Mouse (Mus musculus) NIH3T3 (cell line): ENCODE results near the gene Pot1a.

Source experiments
- DNase-seq: peaks from one replicate; pipeline ENCODE4 v3.0.0-alpha.2; 2012; ENCODE audit warnings: low read depth

The Pot1a gene

DNA sequence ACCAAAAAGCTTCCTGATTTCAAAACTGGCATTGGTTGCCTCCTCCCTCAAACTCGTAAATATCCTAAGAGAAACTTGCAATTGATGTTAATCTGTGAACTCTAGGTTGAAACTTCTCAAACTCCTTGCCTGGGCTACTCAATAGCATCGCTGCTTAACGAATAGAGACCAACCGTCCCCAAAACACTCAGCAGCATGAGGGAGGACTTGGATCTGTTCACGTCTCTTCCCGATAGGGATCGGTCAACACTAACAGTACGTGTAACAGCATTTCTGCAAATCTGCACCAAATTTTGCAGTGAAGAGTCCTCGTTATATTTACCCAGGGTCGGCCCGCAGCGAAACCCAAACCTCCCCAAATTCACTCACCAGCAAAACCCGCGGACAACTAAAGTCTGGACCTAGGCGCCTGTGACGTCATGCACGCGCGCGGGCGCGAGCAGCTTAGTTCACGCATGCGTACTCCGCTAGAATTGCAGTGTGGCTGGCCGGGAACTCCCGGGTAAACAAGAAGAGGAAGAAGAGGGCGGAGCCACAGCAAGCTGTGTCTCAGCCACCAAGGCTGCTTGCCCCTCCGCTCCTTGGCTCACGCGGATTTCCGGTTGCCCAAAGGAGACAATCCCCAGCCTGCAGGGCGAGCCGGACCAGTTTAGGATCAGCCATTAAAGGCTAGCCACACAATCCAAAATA lies at the start of gene Pot1a:
Pot1a (minus strand) TSS at position 441 of the 690 bp plus-strand sequence.
- DNase-seq, result peak; percentile 100

DNA sequence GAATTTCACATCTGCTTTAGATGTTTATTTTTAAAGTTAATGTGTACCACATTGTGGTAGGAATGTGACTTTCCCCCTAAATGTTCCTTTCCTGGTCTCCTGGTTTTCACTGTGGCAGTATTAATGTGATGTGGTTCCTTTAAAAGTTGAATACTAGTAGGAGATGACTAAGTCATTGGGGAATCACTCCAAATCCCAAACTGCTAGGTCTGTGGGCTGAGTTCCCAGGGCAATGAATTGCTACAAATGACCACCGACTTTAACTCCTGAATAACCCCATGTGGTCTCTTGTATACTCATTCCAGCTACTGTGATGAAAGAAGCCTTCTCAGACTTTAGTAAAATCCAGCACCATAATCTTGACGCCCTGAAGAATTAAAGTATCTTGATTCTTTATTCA lies 27.2 kb upstream of the Pot1a start:
- peak; percentile 22 for DNase-seq

GRCm38 (mm10) chr6:25806021-25806420 lies 3.0 kb downstream of the Pot1a start:
- DNase-seq, result no peak

DNA sequence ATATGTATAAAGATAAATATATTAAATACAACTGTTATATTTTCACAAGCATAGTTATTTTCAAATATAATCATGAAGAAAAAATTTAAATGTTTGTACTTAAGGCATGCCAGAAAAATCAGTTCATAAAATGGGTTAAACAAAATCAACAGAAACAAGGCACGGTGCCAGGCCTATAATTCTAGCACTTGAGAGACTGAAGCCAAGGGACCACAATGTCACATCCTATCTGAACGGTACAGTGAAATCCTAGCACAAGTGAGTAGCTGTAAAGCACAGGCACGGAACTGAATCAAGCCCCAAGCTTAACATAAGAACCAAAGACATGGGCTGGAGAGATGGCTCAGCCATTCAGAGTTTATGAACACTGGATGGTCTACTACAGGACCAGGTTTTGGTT lies 6.8 kb downstream of the Pot1a start:
- DNase-seq, result no peak

DNA sequence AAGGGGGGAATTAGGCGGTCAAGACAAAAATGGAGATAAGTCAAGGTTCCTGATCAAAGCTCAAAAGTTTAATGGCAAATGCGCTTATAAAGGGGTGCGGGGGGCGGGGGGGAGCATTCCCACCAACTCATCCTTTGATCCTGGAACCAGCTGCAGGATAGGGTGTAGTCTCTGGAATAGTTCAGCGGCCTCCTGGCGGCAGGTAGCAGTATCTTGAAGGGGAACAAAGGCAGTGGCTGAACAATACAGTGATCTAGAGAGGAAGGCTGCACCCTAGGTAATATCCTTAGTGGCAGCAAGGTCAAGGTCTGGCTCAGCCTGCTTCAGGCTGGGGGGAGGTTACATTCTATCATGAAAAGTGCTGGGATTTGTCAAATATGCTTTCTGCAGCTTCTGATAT lies 7.8 kb downstream of the Pot1a start:
- DNase-seq, result no peak

- no peak for DNase-seq
Observed at GRCm38 (mm10) chr6:25768238-25768637, 40.8 kb downstream of the Pot1a start.

DNA sequence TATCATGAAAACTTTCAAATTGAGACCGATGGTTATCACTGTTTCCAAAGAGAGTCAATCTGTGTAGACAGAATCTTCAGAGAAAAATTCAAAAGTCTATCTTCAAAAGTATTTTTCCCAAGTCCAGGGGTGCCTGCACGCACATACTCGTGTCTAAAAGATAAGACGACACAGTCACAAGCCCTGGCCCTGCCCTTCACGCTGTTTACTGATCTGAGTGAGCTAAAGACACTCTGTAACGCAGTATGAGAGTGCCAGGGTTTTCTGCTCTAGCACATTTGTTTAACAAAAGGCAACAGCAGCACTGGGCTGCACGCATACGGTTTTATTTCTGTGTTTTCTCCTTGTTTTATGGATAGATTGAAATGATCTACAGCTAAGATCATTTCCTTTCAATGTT lies 41.5 kb downstream of the Pot1a start:
- DNase-seq, result no peak

DNA sequence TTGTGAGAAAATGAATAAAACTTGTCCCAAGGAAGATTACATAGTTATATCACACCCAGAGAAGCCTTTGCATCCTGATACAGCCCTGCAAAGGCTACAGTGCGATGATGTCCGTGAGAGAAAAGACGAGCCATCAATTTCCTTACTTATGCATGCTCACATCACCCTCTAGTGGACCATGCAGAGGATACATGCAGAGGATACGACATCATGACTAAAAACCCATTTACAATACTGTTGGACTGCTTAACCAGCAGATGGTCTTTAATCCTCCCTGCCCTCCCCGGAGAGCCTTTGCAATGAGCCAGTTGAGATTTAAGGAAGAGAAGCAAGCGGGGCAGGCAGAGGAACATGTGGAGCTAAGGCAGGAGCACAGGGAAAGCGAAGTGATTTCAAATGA lies 42.0 kb downstream of the Pot1a start:
- peak; percentile 50 for DNase-seq

DNA sequence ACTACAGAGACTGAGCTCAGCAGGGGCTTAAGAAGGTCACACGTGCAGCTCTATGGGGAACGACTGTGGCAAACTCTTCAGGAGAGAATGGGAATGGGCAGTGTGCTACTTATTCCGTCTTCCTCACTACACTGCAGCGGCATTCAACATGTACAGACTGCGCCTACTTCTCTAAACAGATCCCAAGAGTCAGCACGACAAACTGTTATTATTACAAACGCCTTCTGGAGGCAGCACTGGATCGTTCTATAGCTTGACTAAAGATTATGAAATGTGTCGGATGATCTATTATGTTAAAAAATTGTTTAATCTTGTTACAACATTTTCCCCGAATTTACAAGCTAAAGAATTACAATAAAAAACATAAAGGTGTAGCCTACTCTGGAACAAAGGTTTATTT lies 42.8 kb downstream of the Pot1a start:
- no peak for DNase-seq

DNA sequence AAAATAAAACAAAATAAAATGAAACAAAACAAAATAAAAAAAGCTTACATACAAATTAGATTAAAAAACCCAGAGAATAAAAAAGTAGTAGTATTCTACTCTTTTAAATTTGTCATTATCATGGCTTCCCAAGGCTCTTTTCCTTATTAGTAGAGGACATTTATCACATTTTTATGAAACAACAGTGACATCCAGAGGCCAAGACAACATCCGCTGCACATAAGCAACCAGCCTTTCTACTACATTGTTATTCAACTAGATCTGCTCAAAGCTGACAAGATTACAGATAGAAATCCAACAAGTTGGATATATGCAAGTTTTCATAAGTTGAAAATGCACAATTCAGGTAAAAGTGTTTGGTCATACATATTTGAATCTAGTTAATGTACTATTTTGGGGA lies 56.4 kb downstream of the Pot1a start:
- DNase-seq, result no peak

DNA sequence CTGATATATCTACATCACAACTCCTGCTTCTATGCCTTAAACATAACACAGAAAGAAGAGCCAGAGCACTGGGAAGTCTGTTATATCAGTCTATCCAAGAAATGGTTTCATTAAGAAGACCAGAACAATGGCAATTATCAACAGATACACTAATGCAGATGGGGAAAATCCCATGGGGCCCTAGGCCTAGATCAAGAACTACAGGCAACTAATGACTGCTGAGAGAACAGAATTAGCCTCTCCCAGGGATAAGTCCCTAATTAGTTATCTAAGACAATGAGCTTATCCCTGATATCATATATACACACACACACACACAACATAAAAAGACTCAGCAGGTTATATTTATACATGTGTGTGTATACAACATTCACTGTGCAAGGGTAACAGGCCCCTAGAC lies 72.5 kb downstream of the Pot1a start:
- no peak for DNase-seq

DNA sequence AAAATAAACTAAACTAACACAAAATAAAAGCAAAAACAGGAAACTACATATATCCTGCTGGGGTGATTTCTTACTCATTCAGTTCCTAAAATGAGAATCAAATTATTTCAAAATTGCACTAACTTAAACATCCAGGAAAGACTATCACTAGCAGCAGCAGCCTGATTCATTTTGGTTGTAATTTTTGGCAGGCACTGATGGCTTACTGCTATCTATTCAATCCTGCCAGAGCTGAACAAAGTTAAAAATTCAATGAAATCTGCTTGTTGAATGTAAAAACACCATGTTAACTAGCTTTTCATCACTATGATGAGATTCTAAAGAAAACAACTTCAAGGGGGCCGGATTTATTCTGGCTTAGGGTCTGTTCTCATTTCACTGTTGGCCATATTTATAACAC lies 82.5 kb downstream of the Pot1a start:
- no peak for DNase-seq

DNA sequence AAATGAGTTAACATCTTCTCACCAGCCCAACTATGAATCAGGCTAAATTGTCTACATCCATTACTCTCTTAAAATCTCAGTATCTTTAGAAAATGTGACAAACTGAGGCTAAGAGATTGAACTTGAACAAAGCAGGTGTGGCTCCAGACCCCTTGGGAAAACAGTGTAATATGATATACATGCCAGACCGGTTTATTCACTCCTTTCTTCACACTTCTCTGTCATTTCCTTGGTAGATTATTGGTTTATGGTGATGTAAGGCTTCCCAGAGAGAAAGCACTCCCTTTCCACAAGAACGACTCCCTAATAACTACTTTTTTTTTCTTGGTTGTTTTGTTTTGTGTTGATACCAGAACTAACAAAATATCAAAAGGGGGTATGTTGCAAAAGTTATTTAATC lies 98.4 kb downstream of the Pot1a start:
- no peak for DNase-seq

DNA sequence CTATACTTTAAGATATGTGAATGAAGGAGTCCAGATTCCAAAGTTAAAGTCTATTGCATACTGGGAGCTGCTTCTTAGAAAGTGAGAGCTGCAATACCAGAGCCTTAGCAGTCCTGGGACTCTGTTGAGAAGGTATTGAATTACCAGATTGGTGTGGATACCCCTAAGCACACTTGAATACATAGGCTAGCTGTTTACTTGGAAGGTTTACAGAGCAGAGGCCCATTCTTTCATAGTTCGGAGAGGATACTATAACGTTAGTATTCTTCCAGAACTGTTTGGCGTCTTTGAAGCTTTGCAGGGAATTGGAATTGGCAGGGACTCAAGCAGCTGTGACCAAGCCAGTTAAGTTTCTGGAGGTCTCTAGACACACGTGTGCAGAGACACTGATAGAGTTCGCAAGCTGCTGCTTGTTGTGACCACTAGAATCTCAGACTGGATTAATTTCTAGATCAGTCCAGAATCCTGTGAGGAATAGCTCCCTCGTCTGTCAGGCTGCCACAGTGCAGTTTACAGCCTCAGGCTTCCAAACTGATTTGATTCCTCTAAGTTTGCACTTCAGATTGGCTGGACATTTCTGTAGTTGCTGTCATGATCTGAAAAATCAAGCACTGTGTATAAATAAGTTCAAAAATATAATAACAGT lies 99.7 kb downstream of the Pot1a start:
- peak; percentile 52 for DNase-seq

DNA sequence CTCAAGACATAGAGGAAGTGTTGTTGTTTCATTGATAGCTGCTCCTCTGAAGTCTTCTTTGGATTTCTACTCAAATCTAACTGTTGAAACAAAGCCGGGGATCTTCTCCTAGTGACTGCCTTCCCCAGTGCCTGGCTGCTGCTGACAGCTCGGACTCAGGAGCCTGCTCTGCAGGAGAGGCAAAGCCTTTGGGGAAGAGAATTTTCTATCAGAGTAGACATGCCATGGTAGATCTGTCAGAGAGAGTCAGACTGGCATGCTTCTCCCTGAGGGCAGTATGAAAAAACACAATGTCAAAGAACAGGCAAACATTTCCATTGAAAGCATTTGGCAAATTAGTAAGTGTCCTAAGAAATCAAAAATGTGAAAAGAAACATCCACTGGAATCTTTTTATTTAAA lies 109.1 kb downstream of the Pot1a start:
- no peak for DNase-seq
